Mouse (Mus musculus): Measurements from ENCODE around the gene Kcnk1. TPM values are rescaled to one million over a fixed set of nuclear protein-coding genes. Genes with fewer than 3 reads are reported as not detected.

Kcnk1 gene
- polyA plus RNA-seq, 1 experiment from 2014 or later = 0.24 TPM

DNA sequence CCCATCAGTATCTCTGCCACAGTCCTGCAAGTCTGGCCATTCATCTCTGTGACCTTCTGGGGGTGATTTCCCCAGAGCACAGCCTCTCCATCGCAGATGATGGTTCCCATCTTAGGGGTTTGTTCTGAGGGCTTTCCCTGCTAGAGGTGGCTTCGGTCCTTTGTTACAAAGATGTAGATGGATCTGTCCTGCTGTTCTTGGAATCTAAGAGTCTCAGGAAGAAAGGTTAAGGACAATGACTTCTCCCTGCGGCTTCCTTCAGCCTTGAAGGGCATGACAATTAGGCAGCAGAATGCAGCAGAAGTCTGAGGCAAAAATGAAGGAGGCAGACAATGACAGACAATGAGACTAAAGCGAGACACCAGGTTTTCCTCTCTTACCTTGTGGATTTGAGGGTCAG lies 63.9 kb downstream of the Kcnk1 start:
- H3K4me1 ChIP-seq (replicated peaks) = no peaks in the 10 kb centered on the region
- H3K36me3 ChIP-seq (replicated peaks) = no peaks in the 10 kb centered on the region
- 61% methylated on average over 4 of the region's 4 CpGs for WGBS (ENCODE audit: insufficient replicate concordance)
- H3K4me3 ChIP-seq (replicated peaks) = no peak overlapping the region
- H3K27me3 ChIP-seq = no peaks in the 10 kb centered on the region
- H3K9ac ChIP-seq = no peak overlapping the region
- H3K27ac ChIP-seq (replicated peaks) = no peak overlapping the region
- ATAC-seq (ENCODE audit: insufficient read depth) = no peak
- no peak overlapping the region for H3K4me2 ChIP-seq
- H3K9me3 ChIP-seq (replicated peaks) = no peaks in the 10 kb centered on the region

- H3K27me3 ChIP-seq = no peaks in the 10 kb centered on the region
- no peaks in the 10 kb centered on the region for H3K4me1 ChIP-seq (replicated peaks)
- H3K27ac ChIP-seq (replicated peaks) = no peak overlapping the region
- 47% methylated on average over 10 of the region's 10 CpGs for WGBS (ENCODE audit: insufficient replicate concordance)
- no peaks in the 10 kb centered on the region for H3K9me3 ChIP-seq (replicated peaks)
- no peak overlapping the region for H3K9ac ChIP-seq
- no peak overlapping the region for H3K4me2 ChIP-seq
- no peaks in the 10 kb centered on the region for H3K36me3 ChIP-seq (replicated peaks)
- no peak for ATAC-seq (ENCODE audit: insufficient read depth)
- no peak overlapping the region for H3K4me3 ChIP-seq (replicated peaks)
These were observed 67.9 kb downstream of the Kcnk1 start for GRCm38 (mm10) chr8:126062844-126063243.

- H3K4me1 ChIP-seq (replicated peaks) = no peaks in the 10 kb centered on the region
These were observed 69.0 kb downstream of the Kcnk1 start for GRCm38 (mm10) chr8:126063832-126064409.

GRCm38 (mm10) chr8:126064587-126065145 lies 69.7 kb downstream of the Kcnk1 start:
- no peaks in the 10 kb centered on the region for H3K36me3 ChIP-seq (replicated peaks)
- H3K27ac ChIP-seq (replicated peaks) = no peak overlapping the region
- H3K4me2 ChIP-seq = no peak overlapping the region
- no peak overlapping the region for H3K9ac ChIP-seq
- 49% methylated on average over 8 of the region's 8 CpGs for WGBS (ENCODE audit: insufficient replicate concordance)
- no peaks in the 10 kb centered on the region for H3K27me3 ChIP-seq
- no peak for ATAC-seq (ENCODE audit: insufficient read depth)
- no peaks in the 10 kb centered on the region for H3K9me3 ChIP-seq (replicated peaks)
- H3K4me1 ChIP-seq (replicated peaks) = no peaks in the 10 kb centered on the region
- H3K4me3 ChIP-seq (replicated peaks) = no peak overlapping the region

More at GRCm38 (mm10) chr8:126063832-126064409, 69.0 kb downstream of the Kcnk1 start:
- H3K9ac ChIP-seq = no peak overlapping the region
- WGBS (ENCODE audit: insufficient replicate concordance) = 67% methylated on average over 9 of the region's 9 CpGs
- no peaks in the 10 kb centered on the region for H3K9me3 ChIP-seq (replicated peaks)
- no peak overlapping the region for H3K4me3 ChIP-seq (replicated peaks)
- H3K27me3 ChIP-seq = no peaks in the 10 kb centered on the region
- H3K4me2 ChIP-seq = no peak overlapping the region
- H3K27ac ChIP-seq (replicated peaks) = no peak overlapping the region
- no peak for ATAC-seq (ENCODE audit: insufficient read depth)
- no peaks in the 10 kb centered on the region for H3K36me3 ChIP-seq (replicated peaks)

DNA sequence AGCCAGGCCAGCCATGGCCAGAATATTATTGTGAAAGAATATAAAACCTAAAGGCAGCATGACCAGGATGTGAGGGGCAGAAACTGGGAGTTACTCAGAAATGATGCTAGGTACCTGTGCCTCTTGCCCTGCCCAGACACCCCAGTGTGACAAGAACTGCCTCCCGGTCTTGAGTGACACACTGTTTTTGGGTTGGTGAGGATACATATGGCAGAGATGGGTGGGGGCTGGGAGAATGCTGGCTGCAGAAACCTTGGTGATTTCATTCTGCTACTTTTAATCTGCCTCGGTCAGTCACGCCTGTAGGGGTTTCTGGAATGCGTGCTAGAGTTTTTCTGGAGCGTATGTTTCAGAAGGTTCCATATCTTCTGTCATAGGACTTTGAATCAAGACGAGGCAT lies 72.3 kb downstream of the Kcnk1 start:
- Histone ChIP-seq H3K4me1 (replicated peaks) (no peaks in the 10 kb centered on the region), H3K36me3 (replicated peaks) (no peaks in the 10 kb centered on the region), H3K9me3 (replicated peaks) (no peaks in the 10 kb centered on the region), H3K9ac (no peak overlapping the region), H3K4me2 (no peak overlapping the region), H3K27ac (replicated peaks) (no peak overlapping the region), H3K27me3 (no peaks in the 10 kb centered on the region), H3K4me3 (replicated peaks) (no peak overlapping the region)
- 68% methylated on average over 6 of the region's 6 CpGs for WGBS (ENCODE audit: insufficient replicate concordance)
- ATAC-seq (ENCODE audit: insufficient read depth) = no peak

GRCm38 (mm10) chr8:126068136-126068535 lies 73.2 kb downstream of the Kcnk1 start:
- H3K9me3 ChIP-seq (replicated peaks) = no peaks in the 10 kb centered on the region
- no peak for ATAC-seq (ENCODE audit: insufficient read depth)
- 62% methylated on average over 6 of the region's 6 CpGs for WGBS (ENCODE audit: insufficient replicate concordance)
- H3K4me1 ChIP-seq (replicated peaks) = no peaks in the 10 kb centered on the region
- H3K4me3 ChIP-seq (replicated peaks) = no peak overlapping the region
- H3K9ac ChIP-seq = no peak overlapping the region
- H3K36me3 ChIP-seq (replicated peaks) = no peaks in the 10 kb centered on the region
- H3K27ac ChIP-seq (replicated peaks) = no peak overlapping the region
- no peak overlapping the region for H3K4me2 ChIP-seq
- no peaks in the 10 kb centered on the region for H3K27me3 ChIP-seq

- H3K27me3 ChIP-seq = no peaks in the 10 kb centered on the region
- H3K4me2 ChIP-seq = no peak overlapping the region
- no peak overlapping the region for H3K4me3 ChIP-seq (replicated peaks)
- H3K9me3 ChIP-seq (replicated peaks) = no peaks in the 10 kb centered on the region
- no peaks in the 10 kb centered on the region for H3K36me3 ChIP-seq (replicated peaks)
- H3K27ac ChIP-seq (replicated peaks) = no peak overlapping the region
- no peak overlapping the region for H3K9ac ChIP-seq
- no peaks in the 10 kb centered on the region for H3K4me1 ChIP-seq (replicated peaks)
- ATAC-seq (ENCODE audit: insufficient read depth) = no peak
- WGBS (ENCODE audit: insufficient replicate concordance) = 66% methylated on average over 5 of the region's 5 CpGs
These were observed 77.7 kb downstream of the Kcnk1 start for GRCm38 (mm10) chr8:126072678-126073077.

DNA sequence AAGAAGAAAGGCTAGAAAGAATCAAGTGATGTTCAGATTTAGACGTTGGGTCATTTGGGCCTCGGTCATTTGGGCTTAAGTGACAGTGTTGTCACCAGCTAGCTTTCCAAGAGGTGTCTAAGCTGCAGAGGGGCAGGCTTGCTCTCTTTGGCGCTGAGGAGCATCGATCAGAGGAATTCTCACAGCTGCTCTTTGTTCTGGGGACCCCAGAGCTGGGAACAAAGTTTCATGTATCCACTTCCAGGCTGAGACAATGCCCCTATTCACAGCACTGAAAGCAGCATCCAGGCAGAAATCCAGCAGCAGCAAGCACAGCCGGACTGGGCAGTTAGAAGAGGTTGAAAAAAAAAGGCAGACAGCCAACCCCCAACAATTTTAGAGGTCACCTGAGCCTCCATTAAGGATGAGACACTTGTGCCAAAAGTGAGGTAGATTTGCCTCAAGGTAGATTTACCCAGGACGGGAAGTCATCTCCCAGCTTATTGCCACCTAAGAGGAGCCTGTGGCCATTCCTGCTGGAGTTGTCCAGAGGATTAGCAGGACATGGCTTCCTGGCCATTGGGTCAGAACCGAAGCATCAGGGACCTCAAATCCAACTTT lies 78.3 kb downstream of the Kcnk1 start:
- no peak overlapping the region for H3K4me3 ChIP-seq (replicated peaks)
- no peaks in the 10 kb centered on the region for H3K27me3 ChIP-seq
- no peaks in the 10 kb centered on the region for H3K36me3 ChIP-seq (replicated peaks)
- ATAC-seq (ENCODE audit: insufficient read depth) = no peak
- H3K4me2 ChIP-seq = no peak overlapping the region
- H3K4me1 ChIP-seq (replicated peaks) = no peaks in the 10 kb centered on the region
- WGBS (ENCODE audit: insufficient replicate concordance) = 56% methylated on average over 7 of the region's 7 CpGs
- no peaks in the 10 kb centered on the region for H3K9me3 ChIP-seq (replicated peaks)
- no peak overlapping the region for H3K27ac ChIP-seq (replicated peaks)
- H3K9ac ChIP-seq = no peak overlapping the region

GRCm38 (mm10) chr8:126074111-126074510 lies 79.1 kb downstream of the Kcnk1 start:
- WGBS (ENCODE audit: insufficient replicate concordance) = 42% methylated on average over 1 of the region's 1 CpGs
- Histone ChIP-seq H3K4me1 (replicated peaks) (no peaks in the 10 kb centered on the region), H3K4me3 (replicated peaks) (no peak overlapping the region), H3K27me3 (no peaks in the 10 kb centered on the region), H3K9me3 (replicated peaks) (no peaks in the 10 kb centered on the region), H3K4me2 (no peak overlapping the region), H3K27ac (replicated peaks) (no peak overlapping the region), H3K36me3 (replicated peaks) (no peaks in the 10 kb centered on the region), H3K9ac (no peak overlapping the region)
- no peak for ATAC-seq (ENCODE audit: insufficient read depth)

DNA sequence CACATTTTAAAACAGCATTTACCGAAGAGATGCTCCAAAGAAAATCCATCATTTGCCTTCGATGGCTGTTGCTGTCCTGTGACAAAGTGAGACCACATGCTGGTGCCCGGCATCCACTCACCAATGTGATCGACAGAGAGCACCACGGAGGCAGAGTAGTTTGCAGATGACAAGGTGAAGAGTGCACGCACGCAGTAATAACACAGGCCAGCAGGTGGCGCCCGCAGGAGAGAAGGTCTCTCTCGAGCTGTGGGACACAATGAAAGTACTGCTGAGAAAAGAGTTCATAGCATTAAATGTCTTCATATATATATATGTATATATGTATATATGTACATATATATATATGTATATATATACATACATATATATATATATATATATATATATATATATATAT lies 80.4 kb downstream of the Kcnk1 start:
- H3K27me3 ChIP-seq = no peaks in the 10 kb centered on the region
- no peaks in the 10 kb centered on the region for H3K36me3 ChIP-seq (replicated peaks)
- 15% methylated on average over 10 of the region's 10 CpGs for WGBS (ENCODE audit: insufficient replicate concordance)
- H3K4me3 ChIP-seq (replicated peaks) = no peak overlapping the region
- H3K9me3 ChIP-seq (replicated peaks) = no peaks in the 10 kb centered on the region
- no peak overlapping the region for H3K9ac ChIP-seq
- no peak overlapping the region for H3K27ac ChIP-seq (replicated peaks)
- no peak overlapping the region for H3K4me2 ChIP-seq
- H3K4me1 ChIP-seq (replicated peaks) = no peaks in the 10 kb centered on the region
- no peak for ATAC-seq (ENCODE audit: insufficient read depth)
